Comparison of ENCODE assay signal across 8 mouse cellular contexts in genomic region chr17:32536051-32536866, GRCm38 (mm10). TPM values are rescaled to one million over a fixed set of nuclear protein-coding genes. Genes with fewer than 3 reads are reported as not detected.
A peak's percentile ranks its signal among the peaks of the same experiment; 100 is the strongest.
DNase-seq lines count a peak whose midpoint lies in the region; ATAC-seq and TF ChIP-seq lines count a peak whose summit lies in the region.
"Not testable (repeated sequence)": the region's sequence is repeated elsewhere in the genome, so short reads cannot be mapped to it uniquely, and the experiment has no call there.

TSS of gene Cyp4f16 (plus strand) at chr17:32536558.

- peak within 1 kb of the TSS; percentile 42 for H3K4me3 ChIP-seq in hindbrain, postnatal 0 days (ENCODE audit: low read length)
- peak within 1 kb of the TSS; percentile 34 for H3K4me3 ChIP-seq in left cerebral cortex, adult 2 months
- peak within 1 kb of the TSS; percentile 51 for H3K4me3 ChIP-seq in macrophage (ENCODE audit: inconsistent target)

- TF ChIP-seq CTCF in hindbrain, postnatal 0 days (IDR thresholded peaks at IDR 0.05; ENCODE audit: low read depth); left cerebral cortex, adult 2 months (IDR thresholded peaks at IDR 0.05): not testable (repeated sequence)

- H3K4me1 ChIP-seq in hindbrain, postnatal 0 days (ENCODE audit: insufficient read depth, low read length), result not testable (repeated sequence)

- not testable (repeated sequence) for H3K27me3 ChIP-seq in hindbrain, postnatal 0 days (ENCODE audit: insufficient read depth, low read length)

- ATAC-seq in hindbrain, postnatal 0 days, result peak; percentile 96

- H3K27ac ChIP-seq in hindbrain, postnatal 0 days, result peak within 1 kb of the TSS; percentile 54; the same call in 1 of the 2 replicates
- not testable (repeated sequence) for H3K27ac ChIP-seq in left cerebral cortex, adult 2 months
- peak within 1 kb of the TSS; percentile 37 for H3K27ac ChIP-seq in macrophage

- 0 out of 2 replicates have a peak within 1 kb of the TSS, but pooled peaks have one; percentile 37 for H3K9ac ChIP-seq in hindbrain, postnatal 0 days (replicated peaks; ENCODE audit: low read length)

- H3K79me2 ChIP-seq in macrophage (ENCODE audit: inconsistent target), result not testable (repeated sequence)

- not testable (repeated sequence) for H3K36me3 ChIP-seq in hindbrain, postnatal 0 days (ENCODE audit: insufficient read depth, low read length); macrophage (ENCODE audit: inconsistent target)

- 13% methylated on average over 5 of the region's 5 CpGs for WGBS in hindbrain, postnatal 0 days
- WGBS in macrophage (ENCODE audit: missing documents), result 0% methylated on average over 4 of the region's 5 CpGs

- peak within 1 kb of the TSS; percentile 64 for H3K4me2 ChIP-seq in hindbrain, postnatal 0 days (ENCODE audit: low read depth, low read length)

- not testable (repeated sequence) for H3K9me3 ChIP-seq in hindbrain, postnatal 0 days (ENCODE audit: low read length)

- intact Hi-C loops in left cerebral cortex, adult 2 months (cut with DNase I), result not testable (repeated sequence)

- peak; percentile 68 for DNase-seq in T-cell, adult 2 months (ENCODE audit: low spot score)
- peak; percentile 76 to 89 for DNase-seq in cerebellum, postnatal 4 days (ENCODE audit: low spot score in 2 of 2)
- peak; percentile 62 to 75 for DNase-seq in gastrocnemius, adult 8-10 months (ENCODE audit: low spot score in 2 of 2)
- DNase-seq in hindbrain, postnatal 0 days (ENCODE audit: low spot score), result peak; percentile 91
- peak; percentile 65 to 75 for DNase-seq in left cerebral cortex, adult 2 months (ENCODE audit: extremely low spot score in 1 of 2, low spot score in 2 of 2)
- peak; percentile 80 for DNase-seq in retina, postnatal 7 days (ENCODE audit: low read depth, low spot score)
- peak; percentile 67 for DNase-seq in urinary bladder, adult 2 months (ENCODE audit: low spot score)

RNA-seq across cellular contexts. Expression of gene Cyp4f16, which starts in this region (rescaled TPM):
- total RNA-seq in gastrocnemius, adult 8-10 months (2022), result 1 to 10 TPM in 2 of 4 experiments, under 1 TPM in 2; 0.48 to 1.9 (median 1.2) TPM
- 10.5 and 20.3 TPM in 2 replicates for total RNA-seq in hindbrain, postnatal 0 days (2014; rRNA removed)
- 14.3 and 16.0 TPM in 2 replicates for polyA plus RNA-seq in hindbrain, postnatal 0 days (2015; fragmentation: Nextera tagmentation; extraction: Ambion mirVana)
- total RNA-seq in left cerebral cortex, adult 2 months (2021), result 1 to 10 TPM; 6.0 to 6.1 TPM
- total RNA-seq in macrophage (2018; cell fraction: chromatin; rRNA removed), result 10 to 100 TPM in 21 of 26 experiments, 1 to 10 TPM in 5; 3.3 to 48.4 (median 31.2) TPM
- 10 to 100 TPM; 12.9 to 23.5 (median 18.3) TPM for total RNA-seq in macrophage (2018; cell fraction: cytosol; rRNA removed)
- 10 to 100 TPM in 25 of 26 experiments, 1 to 10 TPM in 1; 6.5 to 47.4 (median 24.3) TPM for total RNA-seq in macrophage (2018; cell fraction: nucleus; rRNA removed)
- polyA plus RNA-seq in macrophage (2018), result 9.3 to 18.1 TPM (median 16.2 TPM) in 3 replicates
- polyA plus RNA-seq in urinary bladder, adult 2 months (2012; rRNA removed), result 19.7 and 22.9 TPM in 2 replicates
